Comparison of ENCODE assay signal across 22 mouse cellular contexts in the genomic region with DNA sequence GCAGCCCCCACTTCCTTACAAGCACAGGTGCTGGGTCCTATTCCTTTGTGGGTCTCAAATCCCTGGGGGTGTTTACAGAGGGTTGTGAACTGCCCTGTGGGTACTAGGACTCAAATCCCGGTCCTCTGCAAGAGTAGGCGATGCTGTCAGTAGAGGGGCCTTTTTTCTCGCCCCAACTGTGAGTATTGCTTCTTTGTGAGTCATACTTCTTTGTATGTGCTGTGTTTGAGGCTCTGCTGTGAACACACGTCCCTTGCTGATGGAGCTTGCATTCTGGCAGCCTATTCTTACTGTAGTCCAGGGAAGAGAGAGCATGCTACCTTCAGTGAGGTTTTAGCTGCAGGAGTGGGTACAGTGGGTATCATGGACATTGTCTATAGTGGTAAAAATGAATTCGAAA. TPM values are rescaled to one million over a fixed set of nuclear protein-coding genes. Genes with fewer than 3 reads are reported as not detected.
"Had no signal": no experiment of that assay in that cellular context is flagged by ENCODE, and none has a peak within 500 bp of the region (broad histone marks: within the 10 kb centered on the region; RNA-seq: fewer than 3 reads in every experiment).

No protein-coding gene starts in this region.

- H3K4me2 ChIP-seq: limb, embryonic 13.5 days; midbrain, embryonic 12.5 days; neural tube, embryonic 13.5 days had no signal

- H3K27ac ChIP-seq: limb, embryonic 10.5 days; limb, embryonic 13.5 days; midbrain, embryonic 12.5 days; neural tube, embryonic 13.5 days had no signal

- H3K4me3 ChIP-seq: limb, embryonic 10.5 days; limb, embryonic 13.5 days; midbrain, embryonic 12.5 days; myocyte; neural tube, embryonic 13.5 days had no signal

- H3K9ac ChIP-seq: limb, embryonic 13.5 days; midbrain, embryonic 12.5 days; neural tube, embryonic 13.5 days had no signal

- H3K9me3 ChIP-seq: limb, embryonic 10.5 days; limb, embryonic 13.5 days; midbrain, embryonic 12.5 days; neural tube, embryonic 13.5 days had no signal

- H3K27me3 ChIP-seq: neural tube, embryonic 13.5 days had no signal

- H3K36me3 ChIP-seq: limb, embryonic 10.5 days; limb, embryonic 13.5 days; midbrain, embryonic 12.5 days had no signal

- ATAC-seq: midbrain, embryonic 16.5 days had no signal

- DNase-seq: kidney, adult 18-20 months; kidney, adult 9 months; kidney, postnatal 14 days; kidney, postnatal 4 days; lung, adult 2 months; lung, postnatal 14 days; lung, postnatal 4 days; thymus, postnatal 25 days had no signal

RNA-seq across cellular contexts. Expression of gene Spz1, which starts 39.2 kb away (rescaled TPM):
- polyA plus RNA-seq: intestine, embryonic 14.5 days; kidney, embryonic 16.5 days; limb, embryonic 10.5 days; limb, embryonic 13.5 days; liver, adult 2 months; liver, embryonic 16.5 days; lung, adult 2 months; lung, embryonic 16.5 days; midbrain, embryonic 12.5 days; midbrain, embryonic 16.5 days; myocyte; neural tube, embryonic 13.5 days; spleen, adult 2 months; stomach, embryonic 16.5 days; thymus, postnatal 0 days had no signal
